Mouse (Mus musculus) erythroid progenitor cell, adult 5-6 weeks (primary cell): Measurements from ENCODE around the gene Ctxn1. TPM values are rescaled to one million over a fixed set of nuclear protein-coding genes. Genes with fewer than 3 reads are reported as not detected.
"Not testable (repeated sequence)": the region's sequence is repeated elsewhere in the genome, so short reads cannot be mapped to it uniquely, and the experiment has no call there.

ENCODE experiments used
- ATAC-seq: replicated peaks from 2 replicates; pipeline ENCODE4 v1.8.0; 2016; ENCODE audit warnings: moderate number of reproducible peaks, mild to moderate bottlenecking, moderate TSS enrichment, inconsistent platforms; ENCODE audit not compliant: poor library complexity, low FRiP score, severe bottlenecking
- total RNA-seq, 2 experiments: library from RNA; stranded (forward) in 1 of 2; stranded (reverse) in 1 of 2; fragments of 150-400 nt in 1 of 2; fragments of 186-747, 209-891 nt in 1 of 2; gene quantifications; 2 replicates each; pipeline versions ENCODE4 v1.2.3 to v1.2.4; 2015 to 2017; ENCODE audit warnings: low replicate concordance in 2 of 2

Ctxn1 gene
- total RNA-seq (2015; ENCODE audit: low replicate concordance): not detected in 2 replicates
- total RNA-seq (2017; ENCODE audit: low replicate concordance): 1.1 TPM in 1 of 2 replicates, not detected in the other

DNA sequence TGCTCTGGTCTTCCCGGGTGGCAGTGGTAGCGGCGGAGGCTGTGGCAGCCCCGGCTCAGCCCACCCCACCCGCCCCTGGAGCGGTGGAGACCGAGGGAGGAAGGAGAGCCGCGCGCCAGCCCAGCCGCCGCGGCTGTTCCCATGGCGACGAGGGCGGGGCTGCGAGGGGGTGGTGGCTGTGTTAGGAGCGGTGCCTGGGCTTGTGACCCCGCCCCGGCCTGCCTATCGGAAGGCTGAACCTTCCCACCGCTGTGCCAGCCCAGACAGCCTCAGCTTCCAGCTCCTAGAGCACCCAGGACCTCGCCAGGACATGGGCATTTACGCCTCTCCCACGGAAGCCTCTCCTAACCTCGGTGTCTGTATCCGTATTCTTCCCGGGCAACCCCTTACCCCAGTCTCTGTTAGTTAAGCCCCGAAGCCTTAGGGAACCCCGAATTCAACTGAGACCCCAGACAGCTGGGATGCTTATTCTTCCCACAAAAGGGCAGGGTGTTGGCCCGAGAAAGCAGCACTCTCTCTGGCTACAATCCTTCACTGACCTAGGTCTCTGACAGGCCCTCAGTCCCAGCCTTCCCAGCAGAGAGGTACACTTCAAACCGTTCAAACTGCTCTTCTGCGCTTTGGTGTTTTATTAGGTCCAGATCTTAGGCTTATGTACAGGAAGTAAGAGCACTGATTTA is at the start of gene Ctxn1:
Gene Ctxn1, minus strand, starts transcription at position 150 of the 680 bp plus-strand sequence.
- ATAC-seq: peak; percentile 93

DNA sequence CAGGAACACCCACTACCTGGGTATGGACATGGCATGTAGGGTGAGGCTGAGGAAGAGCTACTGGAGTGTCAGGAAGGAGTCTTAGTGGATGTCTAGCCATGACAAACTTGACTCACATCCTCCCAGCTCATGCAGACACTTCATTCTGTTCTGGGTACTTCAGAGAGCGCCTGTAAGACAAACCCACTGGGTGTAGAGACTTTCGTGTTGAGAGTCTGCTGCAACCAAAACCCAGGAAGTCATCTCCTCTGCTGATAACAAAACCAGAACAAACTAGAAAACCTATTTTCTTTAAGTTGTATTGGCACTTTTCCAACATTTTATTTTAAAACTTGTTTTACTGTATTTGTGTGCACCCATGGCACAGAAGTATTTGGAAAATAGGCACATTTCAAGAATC is 46.8 kb upstream of the Ctxn1 start:
- no peak for ATAC-seq

DNA sequence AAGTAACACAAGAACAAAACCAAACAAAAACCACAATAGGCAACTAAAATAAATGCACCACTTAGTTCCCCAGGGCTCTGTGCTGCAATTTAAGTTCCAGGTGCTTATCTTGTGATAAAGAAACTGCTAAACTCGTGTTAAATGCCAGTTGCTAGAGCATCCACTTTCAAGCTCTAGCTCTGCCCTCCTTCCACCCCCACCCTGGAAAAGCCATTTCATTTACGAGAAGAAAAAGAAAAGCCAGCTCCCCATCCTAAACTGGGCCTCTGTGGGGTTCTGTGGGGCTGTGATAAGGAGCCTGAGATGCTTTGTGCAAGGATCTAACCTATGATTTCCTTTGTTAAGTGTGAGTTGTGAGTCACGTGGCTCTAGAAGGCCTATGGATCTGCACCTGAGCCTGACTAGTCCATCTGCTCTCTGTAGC is 45.1 kb upstream of the Ctxn1 start:
- no peak for ATAC-seq

DNA sequence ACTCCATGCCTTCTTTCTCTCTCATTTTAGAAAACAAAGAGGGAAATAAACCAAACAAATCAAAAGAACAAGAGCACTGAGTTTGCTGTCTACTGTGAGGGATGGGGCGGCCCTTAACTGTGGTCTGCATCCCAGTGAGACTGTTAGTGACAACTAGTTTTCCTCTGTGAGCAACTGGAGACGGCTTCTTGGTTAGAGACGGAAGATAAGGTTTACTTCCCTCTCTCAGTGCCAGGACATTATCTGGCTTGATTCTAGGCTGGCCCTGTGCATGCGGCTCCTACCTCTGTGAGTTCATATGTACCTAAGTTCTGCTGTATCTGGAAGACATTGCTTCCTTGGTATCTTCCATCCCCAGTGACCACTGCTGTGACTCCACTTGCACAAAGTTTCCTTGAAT is 38.7 kb upstream of the Ctxn1 start:
- no peak for ATAC-seq

DNA sequence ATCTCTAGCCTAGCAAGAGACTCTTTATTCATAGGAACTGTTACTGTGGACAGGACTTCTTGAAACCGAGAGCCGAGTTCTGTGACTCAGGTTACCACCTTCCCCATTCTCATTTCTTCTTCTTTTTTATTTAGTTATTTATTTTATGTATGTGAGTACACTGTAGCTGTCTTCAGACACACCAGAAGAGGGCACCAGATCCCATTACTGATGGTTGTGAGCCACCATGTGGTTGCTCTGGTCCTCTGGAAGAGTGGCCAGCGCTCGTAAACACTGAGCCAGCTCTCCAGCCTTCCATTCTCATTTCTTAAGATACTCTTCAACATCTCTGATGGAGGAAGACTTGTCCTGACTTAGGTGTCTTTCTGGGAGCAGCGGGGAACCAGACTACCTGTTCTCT is 33.7 kb upstream of the Ctxn1 start:
- ATAC-seq: no peak

DNA sequence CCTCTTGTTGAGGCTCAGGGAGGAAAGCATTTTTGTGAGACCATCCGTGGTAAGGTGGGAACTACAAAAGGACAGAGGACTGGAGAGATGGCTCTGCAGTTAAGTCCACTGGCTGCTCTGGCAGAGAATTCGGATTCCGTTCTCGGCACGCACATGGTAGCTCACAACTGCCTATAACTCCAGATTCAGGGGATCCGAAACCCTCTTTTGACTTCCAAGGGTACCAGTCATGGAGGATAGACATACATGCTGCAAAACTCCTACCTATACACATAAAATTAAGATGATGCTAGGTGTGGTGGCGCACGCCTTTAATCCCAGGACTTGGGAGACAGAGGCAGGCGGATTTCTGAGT is 17.0 kb upstream of the Ctxn1 start:
- no peak for ATAC-seq

DNA sequence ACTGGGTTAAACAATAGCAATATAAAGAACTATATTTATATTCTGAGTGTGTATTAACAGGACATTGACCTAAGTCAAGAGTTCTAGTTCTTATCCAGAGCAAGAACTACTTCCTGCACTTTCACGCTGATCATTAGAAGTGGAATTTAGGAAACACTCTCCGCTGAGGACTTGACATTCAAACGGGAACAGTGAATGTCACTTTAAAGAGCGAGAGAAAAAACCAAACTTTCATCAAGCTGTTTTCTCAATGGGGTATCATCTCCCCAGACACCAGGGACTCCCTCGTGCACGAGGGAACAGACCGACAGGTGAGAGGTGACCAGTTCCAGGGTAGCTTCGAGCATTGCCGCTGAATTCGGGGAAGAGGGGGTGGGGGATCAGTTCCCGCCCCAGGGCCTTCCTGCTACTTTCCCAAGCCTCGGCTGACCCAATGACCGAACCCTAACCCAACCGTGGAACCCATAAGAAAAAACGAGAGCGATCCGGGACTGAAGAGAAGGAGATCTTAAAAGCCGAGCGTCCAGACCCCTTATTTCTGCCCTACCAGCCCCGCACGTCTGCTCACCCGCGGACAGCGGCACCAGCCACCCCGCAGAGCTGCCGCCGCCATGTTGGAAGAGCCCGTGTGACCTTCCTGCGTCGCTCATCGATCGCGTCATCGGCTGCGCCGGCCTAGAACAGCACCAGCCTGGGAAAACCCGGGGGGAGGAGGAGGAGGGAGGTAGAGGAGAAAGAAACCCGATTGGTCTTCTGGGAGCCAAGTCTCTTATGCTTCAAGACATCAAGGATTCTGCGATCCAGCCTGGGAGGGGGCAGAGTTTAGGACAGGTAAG is 16.4 kb upstream of the Ctxn1 start, which contains the start of gene Timm44:
Gene Timm44, minus strand, starts transcription at position 639 of the 836 bp plus-strand sequence.
- peak; percentile 99 for ATAC-seq

DNA sequence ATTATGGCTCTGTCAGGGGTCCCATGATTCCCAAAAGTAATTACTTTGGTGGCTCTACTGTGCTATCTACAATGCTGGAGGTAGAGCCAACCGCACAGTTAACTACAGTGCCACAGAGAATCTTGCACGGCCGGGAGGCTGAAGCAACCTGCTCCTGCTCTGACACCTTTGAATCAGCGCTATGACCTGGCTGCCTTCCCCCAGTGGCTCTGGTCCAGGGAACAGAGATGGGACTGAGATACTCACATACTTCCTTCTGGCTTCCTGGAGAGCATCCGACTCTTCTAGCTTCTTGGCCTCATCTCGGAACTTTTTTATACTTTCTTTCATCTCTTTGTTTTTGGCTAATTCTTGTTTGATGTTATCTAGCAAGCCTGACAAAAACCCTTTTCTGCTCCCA is 10.5 kb upstream of the Ctxn1 start:
- no peak for ATAC-seq

DNA sequence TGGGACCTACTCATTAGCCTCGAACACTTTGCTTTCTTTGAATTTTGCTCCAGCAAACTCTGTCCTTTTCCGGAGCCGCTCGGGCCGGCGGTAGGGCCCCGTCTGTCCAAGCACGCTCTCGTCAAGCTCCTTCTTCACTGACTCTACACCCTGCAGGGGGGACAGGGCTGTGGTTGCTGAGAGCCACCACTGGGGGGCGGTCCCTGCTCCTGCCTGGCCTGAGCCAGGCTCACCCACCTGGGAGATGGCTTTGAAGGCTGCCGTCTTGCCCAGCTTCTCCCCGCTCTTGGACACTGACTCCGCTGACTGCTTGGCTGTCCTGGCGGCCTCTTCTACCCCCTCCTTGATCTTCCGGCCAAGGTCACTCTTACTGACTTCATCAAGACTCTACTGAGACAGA is 8.6 kb upstream of the Ctxn1 start:
- no peak for ATAC-seq

DNA sequence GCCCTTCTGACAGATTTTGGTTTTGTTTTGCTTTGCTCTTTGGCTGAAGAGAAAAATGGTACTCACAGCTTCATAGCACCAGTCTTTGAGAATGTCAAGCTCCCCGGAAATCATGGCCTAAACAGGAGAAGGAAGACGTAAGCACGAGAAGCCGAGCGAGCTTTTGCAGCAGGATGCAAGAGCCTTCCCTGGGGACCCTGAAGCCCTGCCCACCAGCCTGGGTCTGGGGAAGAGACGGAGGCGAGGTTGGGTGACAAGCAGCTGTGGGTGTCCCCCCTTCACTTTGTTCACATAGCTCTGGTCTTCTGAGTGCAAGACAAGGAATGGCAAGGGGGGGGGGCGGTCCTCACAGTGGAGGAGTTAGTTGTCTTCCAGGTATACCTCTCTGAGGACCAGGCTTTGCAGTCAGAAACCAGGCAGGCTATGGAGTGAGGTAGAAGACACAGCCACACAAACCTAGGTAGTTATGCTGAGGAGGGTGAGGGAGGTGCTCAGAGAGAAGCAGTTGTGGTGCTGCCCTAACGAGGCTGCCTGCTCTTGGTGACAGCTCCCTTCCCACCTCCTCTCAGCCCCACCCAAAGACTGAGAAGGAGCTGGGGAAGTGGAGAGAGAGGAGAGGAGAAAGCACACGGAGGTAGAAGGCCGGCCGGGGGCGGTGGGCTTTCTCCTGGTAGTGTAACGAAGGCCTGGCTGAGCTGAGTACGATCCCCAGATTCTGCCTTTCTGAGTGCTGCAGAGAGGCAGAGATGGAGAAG is 6.3 kb upstream of the Ctxn1 start:
- no peak for ATAC-seq

DNA sequence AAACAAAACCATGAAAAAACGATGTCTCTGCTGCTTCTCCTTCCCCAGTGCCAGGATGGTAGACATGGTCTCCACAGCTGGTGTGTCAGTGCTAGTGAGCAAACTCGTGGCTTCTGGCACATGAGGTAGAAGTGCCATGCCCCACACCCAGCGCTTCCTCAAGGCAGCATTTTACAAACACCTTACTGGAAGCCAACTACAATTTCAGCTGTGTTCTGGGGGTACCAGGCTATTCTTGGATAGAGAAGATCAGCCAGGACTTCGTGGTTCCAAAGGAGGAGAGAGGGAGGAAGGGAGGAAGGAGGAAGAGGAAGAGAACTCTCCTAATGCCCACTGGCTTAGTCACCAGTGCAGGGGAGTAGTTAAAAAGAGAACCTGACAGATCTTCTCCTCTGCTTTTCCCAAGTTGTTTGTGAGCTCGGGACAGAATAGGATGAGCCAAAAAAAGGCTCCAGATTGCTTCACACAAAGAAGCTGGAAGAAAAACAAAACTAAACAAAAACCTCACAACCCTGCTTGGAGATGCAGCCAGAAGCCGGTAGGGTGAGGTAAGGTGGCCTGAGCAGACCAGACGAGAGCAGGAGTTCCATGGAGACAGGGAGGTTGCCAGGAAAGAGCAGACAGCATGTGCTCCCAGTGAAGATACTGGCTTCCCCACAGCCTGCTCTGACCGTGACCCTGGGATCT is 4.2 kb upstream of the Ctxn1 start:
- no peak for ATAC-seq

DNA sequence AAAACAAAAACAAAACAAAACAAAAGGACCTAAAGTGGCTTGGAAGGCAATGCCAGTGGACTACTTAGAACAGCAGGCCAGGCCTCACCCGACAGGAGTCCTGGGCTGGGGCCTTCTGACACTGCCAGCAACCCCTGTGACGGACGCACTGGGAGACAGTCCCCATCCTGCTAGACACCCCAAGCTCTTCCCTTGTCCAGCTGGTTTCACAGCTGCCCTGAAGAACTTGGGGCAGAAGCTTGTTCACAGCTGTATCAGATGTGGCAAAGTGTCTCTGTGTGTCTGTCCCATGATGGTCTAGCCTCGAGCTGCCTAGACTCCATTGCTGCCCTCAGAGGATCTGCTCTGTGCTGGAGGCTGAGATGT is 714 bp upstream of the Ctxn1 start:
- no peak for ATAC-seq

DNA sequence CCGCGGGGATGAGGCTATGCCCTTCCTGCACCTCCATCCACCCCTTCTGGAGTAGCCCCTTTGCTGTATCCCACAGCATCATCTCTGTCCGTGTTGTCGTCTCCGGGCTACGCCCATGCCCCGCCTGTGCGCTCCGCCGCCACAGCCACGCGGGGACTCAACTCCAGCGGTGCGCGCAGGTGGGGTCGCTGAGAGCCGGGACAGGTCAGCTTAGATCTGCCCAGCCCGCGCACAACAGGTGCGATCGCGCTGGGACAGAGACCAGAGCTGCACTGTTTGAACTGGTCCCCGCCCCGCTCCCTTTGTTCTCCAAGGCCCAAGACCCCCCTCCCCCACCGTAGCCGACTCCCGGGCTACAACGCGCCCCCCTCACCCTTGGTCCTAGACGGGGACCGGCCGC is 396 bp downstream of the Ctxn1 start:
- peak; percentile 47 for ATAC-seq

DNA sequence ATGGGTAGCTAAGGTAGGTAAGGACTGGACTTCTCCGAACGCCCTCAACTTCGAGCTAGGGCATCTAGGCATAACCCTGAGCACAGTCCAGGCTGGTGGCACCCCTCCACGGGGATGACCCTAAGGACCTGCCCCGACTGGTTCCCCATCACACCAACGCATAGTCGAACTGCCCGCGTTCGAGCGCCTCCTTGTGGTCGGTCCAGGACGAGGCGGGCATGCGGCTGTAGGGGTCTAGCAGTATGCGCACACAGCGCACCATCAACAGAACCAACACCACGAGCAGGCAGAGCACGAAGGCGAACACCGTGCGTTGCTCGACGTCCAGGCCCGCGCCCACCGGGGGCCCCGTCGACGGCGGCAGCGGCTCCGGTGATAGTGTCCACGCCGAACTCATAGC is 841 bp downstream of the Ctxn1 start:
- ATAC-seq: peak; percentile 52

DNA sequence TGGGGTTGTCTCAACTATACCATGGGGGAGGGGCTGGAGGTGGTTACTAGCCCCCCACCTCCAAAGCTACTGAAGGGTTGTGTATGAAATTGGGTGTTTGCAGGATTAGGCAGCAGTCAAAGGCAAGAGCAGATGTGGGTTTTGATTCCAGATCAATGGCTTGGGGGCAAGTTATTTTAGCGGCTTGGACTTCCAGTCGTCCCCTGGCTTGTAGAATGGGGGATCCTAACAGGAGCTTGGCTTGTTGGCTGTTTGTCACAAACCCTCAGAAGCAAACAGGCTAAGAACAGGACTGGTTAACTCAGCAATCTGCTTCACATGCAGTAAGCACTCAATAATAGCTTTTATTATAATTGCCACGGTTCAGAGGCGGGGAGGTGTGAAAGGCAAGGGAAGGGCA is 1.7 kb downstream of the Ctxn1 start:
- no peak for ATAC-seq

DNA sequence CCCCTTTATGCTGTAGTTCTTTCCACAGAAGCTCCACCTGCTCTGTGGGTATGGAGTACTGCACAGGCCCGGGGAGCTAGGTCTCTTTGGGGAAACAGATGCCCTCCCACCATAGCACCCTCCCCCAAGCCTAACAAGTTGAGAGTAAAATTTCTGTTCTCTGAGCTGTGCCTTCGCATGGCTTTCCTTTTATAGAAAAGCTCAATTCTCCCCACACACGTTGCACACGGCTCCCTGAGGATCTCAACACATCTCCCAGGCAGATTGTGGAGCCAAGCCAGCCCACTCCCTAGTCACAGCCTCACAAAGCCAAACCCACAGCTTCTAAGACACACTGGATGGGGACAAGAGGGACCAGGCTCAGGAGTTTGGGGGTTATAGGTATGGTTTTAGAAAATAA is 2.2 kb downstream of the Ctxn1 start:
- no peak for ATAC-seq

DNA sequence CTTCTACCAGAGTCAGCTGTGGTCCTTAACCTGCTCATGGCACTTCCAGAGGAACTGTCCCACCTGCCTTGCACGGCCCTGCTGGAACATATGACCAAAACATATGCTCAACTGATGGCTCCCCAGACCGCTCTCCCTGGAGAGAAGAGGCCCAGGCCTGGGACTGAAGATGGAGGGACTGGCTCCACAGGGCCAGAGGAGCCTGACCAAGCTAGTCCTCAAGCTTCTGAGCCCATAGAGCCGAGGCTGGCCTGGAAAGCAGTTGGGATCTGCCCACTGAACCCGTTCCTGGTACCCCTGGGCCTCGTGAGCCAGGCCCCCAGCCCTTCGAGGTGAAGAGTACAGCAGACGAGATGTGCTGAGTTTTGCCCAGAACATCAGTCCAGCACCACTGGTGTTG is 3.6 kb downstream of the Ctxn1 start:
- not testable (repeated sequence) for ATAC-seq

DNA sequence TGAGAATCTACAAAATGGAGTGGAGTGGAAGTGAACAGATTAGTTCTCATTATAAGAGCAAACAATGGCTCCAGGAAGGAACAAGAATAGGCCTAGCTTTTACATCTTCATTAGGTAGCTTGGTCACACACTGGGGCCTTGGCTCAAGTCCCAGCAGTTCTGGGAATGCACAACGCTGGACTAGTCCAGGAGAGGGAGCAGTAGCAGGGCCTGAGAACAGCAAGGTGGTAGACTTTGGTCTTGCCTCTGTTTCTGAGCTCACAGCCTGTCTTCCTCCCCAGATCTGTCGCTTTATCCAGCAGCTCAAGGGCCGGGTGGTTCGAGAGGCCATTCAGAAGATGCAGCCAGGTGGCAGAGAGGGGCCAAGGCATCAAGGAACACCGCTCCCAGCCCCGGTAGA is 5.1 kb downstream of the Ctxn1 start:
- no peak for ATAC-seq

DNA sequence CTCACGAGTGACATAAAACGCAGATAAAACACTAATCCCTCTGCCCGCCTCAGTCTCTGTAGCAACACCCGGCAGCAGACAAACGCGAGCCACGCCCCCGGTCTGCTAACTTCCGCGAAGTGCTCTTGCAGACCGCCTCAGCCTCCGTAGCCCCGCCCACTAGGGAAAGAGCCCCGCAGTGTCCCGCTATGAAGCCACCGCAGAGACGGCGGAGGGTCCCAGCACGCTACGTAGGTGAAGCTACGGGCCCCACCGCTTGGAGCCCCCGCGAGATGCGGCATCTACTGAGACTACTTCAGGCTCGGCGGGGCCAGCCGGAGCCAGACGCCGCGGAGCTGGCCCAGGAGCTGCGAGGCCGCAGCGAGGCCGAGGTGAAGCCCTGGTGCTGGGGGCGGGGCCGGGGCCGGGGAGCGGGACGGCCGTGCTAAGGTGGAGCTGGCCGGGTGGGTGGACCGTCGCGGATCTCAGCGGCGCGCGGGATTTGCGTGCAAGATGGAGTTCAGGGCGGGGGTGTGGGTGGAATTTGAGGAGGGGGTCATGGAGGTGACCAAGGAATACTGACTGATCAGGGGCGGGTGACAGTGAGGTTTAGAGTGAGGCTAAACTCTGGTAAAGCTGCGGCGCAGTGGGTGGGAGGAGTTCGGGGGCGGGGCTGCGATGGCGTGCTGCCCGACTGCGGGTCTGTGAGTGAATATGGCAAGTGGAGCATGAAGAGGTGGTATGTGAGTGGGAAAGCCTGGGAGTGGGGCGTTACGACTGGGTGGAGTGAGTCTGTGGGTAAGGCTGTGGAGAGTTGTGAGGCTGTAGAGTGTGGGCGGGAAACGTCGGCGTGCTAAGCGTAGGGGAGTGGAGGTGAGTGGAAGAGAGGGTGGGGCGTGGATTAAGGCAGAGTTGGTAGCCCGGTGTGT is 5.9 kb downstream of the Ctxn1 start, which contains the start of gene Snapc2:
Gene Snapc2, plus strand, starts transcription at position 147 of the 908 bp plus-strand sequence.
- ATAC-seq: peak; percentile 88
